13 mouse cellular contexts compared by ENCODE assay signal in the genomic region with DNA sequence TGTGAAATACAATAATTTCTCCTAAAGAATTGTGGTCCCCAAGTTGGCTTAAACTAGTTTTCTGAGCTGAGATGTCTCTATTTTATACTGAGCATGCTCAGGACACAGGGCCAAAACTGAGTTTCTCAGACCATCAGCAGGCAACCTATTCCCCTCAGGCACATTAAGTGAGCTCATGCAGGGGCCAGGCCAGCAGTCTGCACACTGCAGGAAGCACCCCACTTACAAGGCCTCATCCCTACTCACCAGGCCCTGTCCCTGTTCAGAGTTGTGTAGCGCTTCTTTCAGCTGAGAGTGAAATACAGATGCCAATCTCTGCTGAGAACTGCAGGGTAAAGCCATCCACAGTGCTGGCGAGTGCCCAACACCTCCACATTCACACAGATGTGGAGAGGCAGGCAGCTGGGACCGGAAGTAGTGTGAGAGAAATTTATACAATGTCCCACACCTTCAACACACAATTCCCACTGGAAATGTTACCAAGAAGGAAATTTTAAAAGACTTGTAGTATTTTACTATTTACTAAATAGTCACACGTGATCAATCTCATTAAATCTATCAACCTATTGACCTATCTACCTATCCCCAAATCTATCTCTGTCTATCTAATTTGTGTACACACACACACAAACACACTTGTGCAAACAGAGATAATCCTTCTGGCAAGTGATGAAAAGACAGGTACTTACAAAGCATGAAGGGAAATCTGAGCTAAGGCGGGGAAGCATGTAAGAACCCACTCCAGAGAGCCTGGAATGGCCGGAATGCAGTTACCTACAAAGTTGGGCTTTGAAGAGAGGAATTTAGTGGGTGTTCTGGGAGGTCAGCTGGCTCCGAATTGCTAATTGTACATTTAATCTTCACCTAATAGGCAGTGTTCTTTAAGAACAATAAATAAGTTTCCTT. TPM values are rescaled to one million over a fixed set of nuclear protein-coding genes. Genes with fewer than 3 reads are reported as not detected.
DNase-seq lines count a peak whose midpoint lies in the region.
"Had no signal": no experiment of that assay in that cellular context is flagged by ENCODE, and none has a peak within 500 bp of the region (broad histone marks: within the 10 kb centered on the region; RNA-seq: fewer than 3 reads in every experiment).

No protein-coding gene starts in this region.

- intact Hi-C loops in heart, postnatal 36 days (cut with DNase I): no loop called here

- H3K27ac ChIP-seq in heart, embryonic 10.5 days: 0 out of 2 replicates have a peak overlapping the region, but pooled peaks have one; percentile 22
- H3K27ac ChIP-seq in midbrain, embryonic 10.5 days (replicated peaks): no peak overlapping the region

- DNase-seq in heart, embryonic 10.5 days (ENCODE audit: low spot score): no peak
- no peak for DNase-seq in heart, postnatal 36 days
- DNase-seq in ZHBTc4 (ENCODE audit: low read depth, low spot score): peak; percentile 56
- DNase-seq in kidney, postnatal 14 days: peak; percentile 19
- peak; percentile 39 for DNase-seq in mesoderm, embryonic 11.5 days (ENCODE audit: low read depth, low spot score)
- DNase-seq in adrenal gland, adult (ENCODE audit: inconsistent age in 2 of 2, low spot score in 1 of 2): no peak
- DNase-seq in midbrain, embryonic 10.5 days (ENCODE audit: low spot score): no peak
- no peak for DNase-seq in cerebellum, postnatal 36 days
- DNase-seq: cerebellum, adult 8-10 months; heart, postnatal 4 days; spleen, adult 18-20 months had no signal

- H3K36me3 ChIP-seq in heart, embryonic 10.5 days: no peaks in the 10 kb centered on the region
- peaks cover 4% of the 10 kb centered on the region; the same call in 1 of the 2 replicates for H3K36me3 ChIP-seq in midbrain, embryonic 10.5 days

- no peaks in the 10 kb centered on the region for H3K27me3 ChIP-seq in heart, embryonic 10.5 days (ENCODE audit: insufficient read depth, poor library complexity, severe bottlenecking)
- no peaks in the 10 kb centered on the region for H3K27me3 ChIP-seq in midbrain, embryonic 10.5 days (ENCODE audit: low read depth, poor library complexity, severe bottlenecking)

- peaks cover 19% of the 10 kb centered on the region; the same call in 1 of the 2 replicates for H3K4me1 ChIP-seq in heart, embryonic 10.5 days
- H3K4me1 ChIP-seq in midbrain, embryonic 10.5 days: peaks cover 7% of the 10 kb centered on the region; the same call in 1 of the 2 replicates

- no peaks in the 10 kb centered on the region for H3K9me3 ChIP-seq in heart, embryonic 10.5 days
- no peaks in the 10 kb centered on the region for H3K9me3 ChIP-seq in midbrain, embryonic 10.5 days (replicated peaks)

- WGBS in heart, embryonic 10.5 days: 54% methylated on average over 7 of the region's 7 CpGs
- 80% methylated on average over 7 of the region's 7 CpGs for WGBS in midbrain, embryonic 10.5 days

- no peak overlapping the region for H3K4me3 ChIP-seq in heart, embryonic 10.5 days
- no peak overlapping the region for H3K4me3 ChIP-seq in midbrain, embryonic 10.5 days

RNA-seq across cellular contexts. Expression of a gene that starts 22.9 kb away (rescaled TPM):
- polyA plus RNA-seq in heart, embryonic 10.5 days (2016; fragmentation: Nextera tagmentation; extraction: Ambion mirVana): 5.8 and 7.2 TPM in 2 replicates
- total RNA-seq in heart, postnatal 36 days (2021): 10 to 100 TPM in 1 of 2 experiments, 1 to 10 TPM in 1; 7.5 to 10.3 TPM
- polyA plus RNA-seq in midbrain, embryonic 10.5 days (2016; fragmentation: Nextera tagmentation; extraction: Ambion mirVana): 4.7 and 5.7 TPM in 2 replicates
- total RNA-seq: megakaryocyte-erythroid progenitor cell, adult 5-6 weeks had no signal
- polyA plus RNA-seq: inflammation-experienced regulatory T-cells, adult 6 months had no signal

Comparison
In these comparisons a context has a peak if more than half of its experiments do, and no peak if none do; other contexts are left out.
1. DNase-seq: peak in ZHBTc4 (single experiment), kidney, postnatal 14 days (single experiment) and mesoderm, embryonic 11.5 days (single experiment); none in heart, embryonic 10.5 days (single experiment), heart, postnatal 36 days (0 of 2), adrenal gland, adult (0 of 2), midbrain, embryonic 10.5 days (single experiment) and cerebellum, postnatal 36 days (0 of 2).